20 mouse cellular contexts compared by ENCODE assay signal in genomic region chr3:153278249-153278648, GRCm38 (mm10).
DNase-seq lines count a peak whose midpoint lies in the region; ATAC-seq and TF ChIP-seq lines count a peak whose summit lies in the region.
"Had no signal": no experiment of that assay in that cellular context is flagged by ENCODE, and none has a peak within 500 bp of the region (broad histone marks: within the 10 kb centered on the region; RNA-seq: fewer than 3 reads in every experiment).

No protein-coding gene starts in this region.

- no peak overlapping the region for H3K4me3 ChIP-seq in forebrain, postnatal 0 days (ENCODE audit: low read depth, low read length)
- no peak overlapping the region for H3K4me3 ChIP-seq in forebrain, embryonic 16.5 days (replicated peaks; ENCODE audit: low read length)
- H3K4me3 ChIP-seq in liver, postnatal 0 days (ENCODE audit: low read depth, low read length), result no peak overlapping the region
- no peak overlapping the region for H3K4me3 ChIP-seq in hindbrain, embryonic 12.5 days
- H3K4me3 ChIP-seq in midbrain, postnatal 0 days (ENCODE audit: low read depth, low read length), result no peak overlapping the region
- H3K4me3 ChIP-seq: heart, embryonic 13.5 days; kidney, embryonic 15.5 days; limb, embryonic 15.5 days; liver, embryonic 15.5 days had no signal

- H3K27ac ChIP-seq in forebrain, postnatal 0 days (ENCODE audit: low read depth, low read length), result 0 out of 2 replicates have a peak overlapping the region, but pooled peaks have one; percentile 15
- no peak overlapping the region for H3K27ac ChIP-seq in forebrain, embryonic 16.5 days (ENCODE audit: low read length)
- no peak overlapping the region for H3K27ac ChIP-seq in liver, postnatal 0 days (ENCODE audit: low read depth)
- H3K27ac ChIP-seq in hindbrain, embryonic 12.5 days, result peak overlapping the region; percentile 85; the same call in 1 of the 2 replicates
- 0 out of 2 replicates have a peak overlapping the region, but pooled peaks have one; percentile 48 for H3K27ac ChIP-seq in midbrain, postnatal 0 days (ENCODE audit: low read depth, low read length)
- H3K27ac ChIP-seq: heart, embryonic 13.5 days; kidney, embryonic 15.5 days; limb, embryonic 15.5 days; liver, embryonic 15.5 days; macrophage had no signal

- no peak for DNase-seq in forebrain, postnatal 0 days
- peak; percentile 29 for DNase-seq in liver
- no peak for DNase-seq in liver, postnatal 0 days
- DNase-seq in midbrain, postnatal 0 days (ENCODE audit: low spot score), result no peak
- DNase-seq in cerebellum, adult 11 months, result no peak
- DNase-seq: adrenal gland, postnatal 25 days; cerebellum, adult 9-10 months; gastrocnemius, postnatal 14 days; heart, adult 18-20 months; heart, postnatal 14 days; kidney, postnatal 36 days; thymus, postnatal 25 days had no signal

- ATAC-seq in forebrain, postnatal 0 days, result no peak
- no peak for ATAC-seq in forebrain, embryonic 16.5 days
- no peak for ATAC-seq in liver, postnatal 0 days
- ATAC-seq in hindbrain, embryonic 12.5 days (ENCODE audit: low FRiP score), result no peak
- ATAC-seq in midbrain, postnatal 0 days (ENCODE audit: low FRiP score), result no peak
- ATAC-seq: intestine, postnatal 0 days had no signal

- H3K9me3 ChIP-seq in forebrain, postnatal 0 days (ENCODE audit: low read length), result no peaks in the 10 kb centered on the region
- H3K9me3 ChIP-seq in forebrain, embryonic 16.5 days (ENCODE audit: control insufficient read depth, low read length), result peaks cover 11% of the 10 kb centered on the region
- peaks cover 5% of the 10 kb centered on the region; the same call in 1 of the 2 replicates for H3K9me3 ChIP-seq in liver, postnatal 0 days (ENCODE audit: low read length)
- peaks cover 12% of the 10 kb centered on the region for H3K9me3 ChIP-seq in hindbrain, embryonic 12.5 days (replicated peaks)
- 0 out of 2 replicates have a peak, but pooled peaks cover 3% of the 10 kb centered on the region for H3K9me3 ChIP-seq in midbrain, postnatal 0 days (ENCODE audit: low read length)
- H3K9me3 ChIP-seq: limb, embryonic 15.5 days; liver, embryonic 15.5 days had no signal

- no peaks in the 10 kb centered on the region for H3K36me3 ChIP-seq in forebrain, postnatal 0 days (ENCODE audit: insufficient read depth)
- no peaks in the 10 kb centered on the region for H3K36me3 ChIP-seq in forebrain, embryonic 16.5 days (ENCODE audit: control insufficient read depth, insufficient read depth)
- no peaks in the 10 kb centered on the region for H3K36me3 ChIP-seq in liver, postnatal 0 days (replicated peaks; ENCODE audit: insufficient read depth, low read length)
- no peaks in the 10 kb centered on the region; the same call in 1 of the 2 replicates for H3K36me3 ChIP-seq in hindbrain, embryonic 12.5 days
- H3K36me3 ChIP-seq in midbrain, postnatal 0 days (ENCODE audit: insufficient read depth, low read length), result no peaks in the 10 kb centered on the region
- H3K36me3 ChIP-seq: heart, embryonic 13.5 days; limb, embryonic 15.5 days; liver, embryonic 15.5 days had no signal

- WGBS in forebrain, postnatal 0 days, result 79% methylated on average over 5 of the region's 5 CpGs
- whole genome bisulfite sequencing in forebrain, embryonic 16.5 days, result 82% methylated on average over 5 of the region's 5 CpGs
- 48% methylated on average over 5 of the region's 5 CpGs for WGBS in liver, postnatal 0 days (ENCODE audit: insufficient replicate concordance)
- WGBS in hindbrain, embryonic 12.5 days, result 82% methylated on average over 5 of the region's 5 CpGs
- WGBS in midbrain, postnatal 0 days, result 76% methylated on average over 5 of the region's 5 CpGs

- H3K27me3 ChIP-seq in forebrain, postnatal 0 days (ENCODE audit: insufficient read depth, low read length), result no peaks in the 10 kb centered on the region
- no peaks in the 10 kb centered on the region for H3K27me3 ChIP-seq in forebrain, embryonic 16.5 days (replicated peaks; ENCODE audit: control insufficient read depth, insufficient read depth, low read length)
- H3K27me3 ChIP-seq in liver, postnatal 0 days (ENCODE audit: insufficient read depth, low read length), result no peaks in the 10 kb centered on the region
- no peaks in the 10 kb centered on the region for H3K27me3 ChIP-seq in hindbrain, embryonic 12.5 days
- no peaks in the 10 kb centered on the region for H3K27me3 ChIP-seq in midbrain, postnatal 0 days (ENCODE audit: insufficient read depth, low read length)
- H3K27me3 ChIP-seq: heart, embryonic 13.5 days; kidney, embryonic 15.5 days; limb, embryonic 15.5 days; liver, embryonic 15.5 days had no signal

- H3K4me1 ChIP-seq in forebrain, postnatal 0 days (ENCODE audit: insufficient read depth), result peaks cover 15% of the 10 kb centered on the region
- H3K4me1 ChIP-seq in forebrain, embryonic 16.5 days (replicated peaks; ENCODE audit: control insufficient read depth, insufficient read depth, low read length), result peaks cover 29% of the 10 kb centered on the region
- H3K4me1 ChIP-seq in liver, postnatal 0 days (ENCODE audit: insufficient read depth), result no peaks in the 10 kb centered on the region; the same call in 1 of the 2 replicates
- H3K4me1 ChIP-seq in hindbrain, embryonic 12.5 days, result peaks cover 35% of the 10 kb centered on the region
- no peaks in the 10 kb centered on the region for H3K4me1 ChIP-seq in midbrain, postnatal 0 days (ENCODE audit: insufficient read depth, low read length)

- TF ChIP-seq CTCF in forebrain, postnatal 0 days (IDR thresholded peaks at IDR 0.05; ENCODE audit: low read depth), result no peak
- no peak for TF ChIP-seq CTCF in liver, postnatal 0 days (IDR thresholded peaks at IDR 0.05; ENCODE audit: low read depth)
- TF ChIP-seq CTCF in midbrain, postnatal 0 days (IDR thresholded peaks at IDR 0.05), result no peak

- H3K9ac ChIP-seq in forebrain, postnatal 0 days, result no peak overlapping the region
- no peak overlapping the region for H3K9ac ChIP-seq in forebrain, embryonic 16.5 days (replicated peaks; ENCODE audit: low read depth, low read length)
- H3K9ac ChIP-seq in liver, postnatal 0 days (replicated peaks), result no peak overlapping the region
- no peak overlapping the region for H3K9ac ChIP-seq in hindbrain, embryonic 12.5 days
- no peak overlapping the region for H3K9ac ChIP-seq in midbrain, postnatal 0 days (replicated peaks; ENCODE audit: low read length, poor library complexity, severe bottlenecking)
- H3K9ac ChIP-seq: heart, embryonic 13.5 days; kidney, embryonic 15.5 days; limb, embryonic 15.5 days; liver, embryonic 15.5 days had no signal

- H3K4me2 ChIP-seq in forebrain, postnatal 0 days (ENCODE audit: low read depth), result no peak overlapping the region
- H3K4me2 ChIP-seq in forebrain, embryonic 16.5 days (ENCODE audit: low read length), result no peak overlapping the region
- H3K4me2 ChIP-seq in liver, postnatal 0 days (ENCODE audit: low read depth, low read length), result no peak overlapping the region
- no peak overlapping the region for H3K4me2 ChIP-seq in hindbrain, embryonic 12.5 days (replicated peaks)
- no peak overlapping the region for H3K4me2 ChIP-seq in midbrain, postnatal 0 days (ENCODE audit: low read depth, low read length, poor library complexity, severe bottlenecking)
- H3K4me2 ChIP-seq: heart, embryonic 13.5 days; kidney, embryonic 15.5 days; limb, embryonic 15.5 days; liver, embryonic 15.5 days had no signal

- no peak for TF ChIP-seq EP300 in liver, postnatal 0 days (IDR thresholded peaks at IDR 0.05; ENCODE audit: low read depth)

Comparison
In these comparisons a context has a peak if more than half of its experiments do, and no peak if none do; other contexts are left out.
1. H3K27ac ChIP-seq: peak in forebrain, postnatal 0 days (single experiment), hindbrain, embryonic 12.5 days (single experiment) and midbrain, postnatal 0 days (single experiment); none in forebrain, embryonic 16.5 days (single experiment) and liver, postnatal 0 days (single experiment).